Mouse (Mus musculus): ENCODE results near the gene Flrt1.
"Not testable (repeated sequence)": the region's sequence is repeated elsewhere in the genome, so short reads cannot be mapped to it uniquely, and the experiment has no call there.

Flrt1 gene

DNA sequence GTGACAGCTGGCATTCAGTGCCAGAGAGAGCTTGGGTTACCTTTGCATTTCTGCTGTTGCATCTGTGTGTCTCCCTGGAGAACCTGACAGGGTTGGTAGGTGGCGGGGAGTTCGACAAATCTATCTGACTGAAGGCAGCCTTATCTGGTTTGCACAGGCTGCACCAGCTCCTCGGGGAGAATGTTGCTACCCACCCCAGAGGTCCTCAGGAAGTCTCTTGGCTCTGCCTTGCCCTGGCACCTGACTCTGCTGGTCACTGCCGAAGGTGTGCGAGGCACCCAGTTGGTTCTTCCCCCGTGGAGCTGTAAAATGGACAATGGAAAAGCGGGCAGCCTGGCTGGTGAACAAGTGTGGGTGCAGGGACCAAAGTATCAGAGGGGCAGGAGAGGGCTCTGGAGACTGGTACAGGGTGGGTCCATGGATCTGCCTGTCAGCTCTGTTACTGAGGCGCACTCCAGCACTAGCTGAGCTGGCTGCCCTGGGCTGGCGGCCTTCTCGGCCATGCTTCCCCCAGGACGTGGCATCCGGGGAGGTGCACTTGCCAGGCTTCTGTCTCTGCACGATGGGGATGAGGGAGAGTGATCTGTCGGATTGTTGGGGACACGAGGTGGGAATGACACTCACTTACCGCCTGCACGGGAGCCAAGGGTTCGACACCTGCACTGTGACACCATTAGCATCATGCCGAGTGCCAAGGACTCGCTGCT, 38.0 kb downstream of the Flrt1 start:
- peak; percentile 46 for DNase-seq

GRCm38 (mm10) chr19:7066828-7067342, 38.6 kb downstream of the Flrt1 start:
- peak; percentile 30 for DNase-seq

- DNase-seq = peak; percentile 83
Measured at GRCm38 (mm10) chr19:7066034-7066827, 39.3 kb downstream of the Flrt1 start.

DNA sequence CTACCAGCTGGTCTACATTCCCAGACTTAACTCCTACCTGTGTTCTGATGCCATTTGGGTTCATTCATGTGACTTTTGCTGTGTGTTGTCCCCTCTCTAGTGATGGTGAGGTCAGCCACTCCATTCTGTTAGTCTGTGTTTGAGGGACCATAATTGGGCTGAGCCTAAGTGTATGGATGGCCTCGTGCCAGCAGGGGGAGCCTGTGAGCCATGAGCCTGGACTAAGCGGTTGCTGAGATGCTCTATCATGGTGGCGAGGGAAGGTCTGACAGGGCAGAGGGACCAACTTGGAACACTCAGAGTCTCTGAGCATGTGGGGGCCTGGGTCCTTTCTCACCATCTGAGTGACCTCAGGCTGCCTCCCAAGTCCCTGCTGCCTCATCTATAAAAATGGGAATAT, 41.0 kb downstream of the Flrt1 start:
- peak; percentile 88 for DNase-seq

DNA sequence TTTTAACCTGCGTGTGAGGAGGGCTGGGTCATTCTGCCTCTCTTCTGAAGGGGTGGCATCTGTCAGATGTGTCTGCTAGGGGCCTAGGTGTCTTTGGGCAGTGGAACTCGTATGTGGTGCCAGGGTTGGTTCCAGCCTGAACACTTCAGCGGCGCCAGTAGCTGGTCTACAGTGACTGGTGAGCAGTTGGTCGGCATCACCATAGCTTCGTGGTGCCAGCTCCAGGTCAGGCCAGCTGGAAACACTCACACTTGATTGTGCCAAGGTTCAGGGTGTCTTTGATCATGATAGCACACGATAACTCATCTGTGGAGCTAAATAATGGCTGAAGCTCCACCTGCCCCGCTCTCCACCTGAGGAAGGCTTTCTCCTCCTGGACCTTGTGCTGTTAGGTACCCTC, 42.6 kb downstream of the Flrt1 start:
- no peak for DNase-seq

DNA sequence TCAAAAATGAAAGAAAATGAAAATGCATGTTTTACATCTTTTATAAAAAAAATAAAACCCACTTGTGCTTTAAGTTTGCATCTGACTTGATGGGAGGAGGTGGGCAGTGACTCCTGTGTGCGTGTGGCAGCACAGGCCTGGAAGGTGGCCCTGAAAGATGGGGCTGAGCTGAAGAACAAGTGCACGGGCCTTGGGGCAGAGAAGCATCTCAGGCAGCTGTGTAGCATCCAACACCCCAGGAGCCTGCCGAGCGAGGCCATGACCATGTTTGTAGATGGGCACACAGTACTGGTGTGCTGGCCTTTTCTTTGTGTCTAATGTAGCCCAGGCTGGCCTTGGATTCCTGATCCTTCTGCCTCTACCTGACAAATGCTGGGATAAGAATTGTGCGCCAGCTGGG, 43.4 kb downstream of the Flrt1 start:
- no peak for DNase-seq

GRCm38 (mm10) chr19:7058541-7058940, 47.0 kb downstream of the Flrt1 start:
- DNase-seq = no peak

DNA sequence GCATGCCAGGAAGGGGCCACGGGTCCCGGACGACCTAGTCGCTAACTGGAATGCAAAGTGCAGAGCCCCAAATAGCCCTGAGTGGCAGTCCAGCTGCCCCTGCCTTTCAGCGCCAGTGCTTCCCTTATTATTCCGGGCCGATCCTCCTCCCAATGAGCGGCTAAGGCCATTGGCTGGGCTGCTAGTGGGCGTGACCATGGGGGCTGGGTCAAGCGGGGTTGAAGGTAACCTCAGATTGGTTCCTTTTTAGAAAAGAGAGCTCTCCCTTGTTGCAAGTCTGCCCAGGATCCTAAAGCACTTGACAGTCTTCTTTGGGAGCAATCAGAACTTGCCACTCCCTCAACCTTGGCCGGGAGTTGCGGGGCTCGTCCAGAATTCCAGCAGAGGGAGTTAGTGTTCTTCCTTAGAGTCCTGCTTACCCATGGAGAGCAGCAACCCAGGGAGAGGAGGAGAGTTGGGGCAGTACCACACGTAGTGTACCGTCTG, 47.8 kb downstream of the Flrt1 start:
- peak; percentile 63 for DNase-seq

GRCm38 (mm10) chr19:7057126-7057721, 48.3 kb downstream of the Flrt1 start:
- DNase-seq = no peak

DNA sequence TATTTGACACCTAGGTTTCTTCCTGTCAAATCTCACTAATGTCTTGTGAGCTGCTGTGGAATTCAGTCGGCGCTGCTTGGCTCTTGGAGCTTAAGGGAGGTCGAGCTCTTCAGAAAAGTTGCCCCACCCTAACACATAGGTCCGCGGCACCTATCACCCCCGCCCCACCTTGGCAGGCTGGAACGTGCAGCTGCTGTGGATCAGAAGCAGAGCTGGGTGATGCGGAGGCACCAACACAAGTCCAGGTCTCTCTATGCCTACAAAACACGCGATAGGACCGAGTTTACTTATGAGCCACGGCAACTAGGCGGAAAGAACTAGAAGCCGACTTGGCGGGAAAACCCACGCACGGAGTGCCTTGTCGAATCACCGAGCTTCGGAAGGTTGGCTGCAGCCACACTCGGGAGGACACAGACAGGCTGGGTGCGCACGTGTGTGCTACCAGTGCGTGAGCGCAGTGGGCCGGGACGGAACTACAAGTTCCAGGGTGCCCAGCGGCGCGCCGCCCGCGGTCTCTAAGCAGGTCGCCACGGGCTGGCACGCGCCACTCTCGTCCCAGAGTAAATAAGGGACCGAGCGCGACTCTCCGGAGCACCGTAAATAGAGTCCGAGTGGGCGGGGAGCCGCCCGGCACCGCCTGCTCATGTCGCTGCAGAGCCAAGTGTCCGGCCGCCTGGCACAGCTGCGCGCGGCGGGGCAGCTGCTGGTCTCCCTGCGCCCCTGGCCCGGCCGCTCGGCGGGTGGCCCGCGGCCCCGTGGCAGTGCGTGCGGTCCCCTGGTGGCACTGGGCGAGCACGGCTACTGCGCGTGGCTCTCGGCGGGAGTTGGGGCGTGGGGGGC, 49.1 kb downstream of the Flrt1 start, which contains the start of gene Macrod1:
Gene Macrod1, plus strand, starts transcription at position 563 of the 840 bp plus-strand sequence.
- DNase-seq = peak; percentile 84

DNA sequence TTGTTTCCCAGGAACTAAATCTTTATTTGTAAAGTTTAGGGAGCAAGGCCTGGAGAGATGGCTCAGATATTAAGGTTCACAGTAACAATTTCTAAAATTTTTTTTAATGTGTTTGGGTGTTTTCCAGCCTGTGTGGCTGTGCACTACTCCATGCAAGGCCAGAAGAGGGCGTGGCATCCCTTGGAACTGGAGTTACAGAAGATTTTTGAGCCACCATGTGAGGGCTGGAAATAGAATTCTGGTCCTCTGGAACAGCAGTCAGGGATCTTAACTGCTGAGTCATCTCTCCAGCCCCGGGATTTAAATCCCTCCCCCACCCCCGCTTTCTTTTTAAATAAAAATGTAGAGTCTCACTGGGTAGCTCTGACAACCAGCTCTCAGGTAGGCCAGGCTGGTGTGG, 50.4 kb downstream of the Flrt1 start:
- DNase-seq = no peak

GRCm38 (mm10) chr19:7054772-7055171, 50.8 kb downstream of the Flrt1 start:
- DNase-seq = no peak

DNA sequence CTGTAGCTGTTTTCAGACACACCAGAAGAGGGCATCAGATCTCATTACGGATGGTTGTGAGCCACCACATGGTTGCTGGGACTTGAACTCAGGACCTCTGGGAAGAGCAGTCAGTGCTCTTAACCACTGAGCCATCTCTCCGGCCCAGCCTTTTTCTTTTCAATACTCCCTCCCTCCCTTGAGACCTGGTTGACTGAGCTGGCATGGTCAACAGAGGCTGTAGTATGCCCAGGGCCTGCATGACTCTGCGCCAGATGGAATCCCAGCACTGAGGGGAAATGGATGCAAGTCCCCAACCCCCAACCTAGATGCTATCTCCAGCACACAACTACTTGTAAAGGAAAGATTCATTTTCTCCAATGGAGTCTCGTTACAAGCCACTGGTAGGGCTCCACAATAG, 52.1 kb downstream of the Flrt1 start:
- not testable (repeated sequence) for DNase-seq

GRCm38 (mm10) chr19:7044706-7045105, 60.8 kb downstream of the Flrt1 start:
- DNase-seq = no peak

DNA sequence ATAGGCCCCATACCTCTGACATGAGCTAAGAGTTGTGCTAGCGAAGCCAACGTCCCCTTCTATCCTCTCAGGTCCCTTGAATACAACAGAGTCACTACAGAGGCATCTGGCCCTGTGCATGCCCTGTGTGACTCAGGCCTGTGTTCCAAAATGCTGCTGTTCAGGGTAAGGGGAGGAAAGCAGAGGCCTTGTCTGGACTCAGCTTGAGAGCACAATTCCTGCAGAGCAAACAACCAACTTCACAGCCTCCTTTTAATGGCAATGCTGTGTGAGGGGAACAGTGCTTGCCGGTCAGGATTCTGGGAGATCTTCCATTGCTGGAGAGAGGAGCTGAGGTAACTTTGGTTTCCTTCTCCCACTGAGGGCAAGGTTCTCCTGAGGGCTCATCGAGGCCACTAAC, 61.2 kb downstream of the Flrt1 start:
- no peak for DNase-seq

Measured in thymus, postnatal 14 days (tissue).